In the genomic region with DNA sequence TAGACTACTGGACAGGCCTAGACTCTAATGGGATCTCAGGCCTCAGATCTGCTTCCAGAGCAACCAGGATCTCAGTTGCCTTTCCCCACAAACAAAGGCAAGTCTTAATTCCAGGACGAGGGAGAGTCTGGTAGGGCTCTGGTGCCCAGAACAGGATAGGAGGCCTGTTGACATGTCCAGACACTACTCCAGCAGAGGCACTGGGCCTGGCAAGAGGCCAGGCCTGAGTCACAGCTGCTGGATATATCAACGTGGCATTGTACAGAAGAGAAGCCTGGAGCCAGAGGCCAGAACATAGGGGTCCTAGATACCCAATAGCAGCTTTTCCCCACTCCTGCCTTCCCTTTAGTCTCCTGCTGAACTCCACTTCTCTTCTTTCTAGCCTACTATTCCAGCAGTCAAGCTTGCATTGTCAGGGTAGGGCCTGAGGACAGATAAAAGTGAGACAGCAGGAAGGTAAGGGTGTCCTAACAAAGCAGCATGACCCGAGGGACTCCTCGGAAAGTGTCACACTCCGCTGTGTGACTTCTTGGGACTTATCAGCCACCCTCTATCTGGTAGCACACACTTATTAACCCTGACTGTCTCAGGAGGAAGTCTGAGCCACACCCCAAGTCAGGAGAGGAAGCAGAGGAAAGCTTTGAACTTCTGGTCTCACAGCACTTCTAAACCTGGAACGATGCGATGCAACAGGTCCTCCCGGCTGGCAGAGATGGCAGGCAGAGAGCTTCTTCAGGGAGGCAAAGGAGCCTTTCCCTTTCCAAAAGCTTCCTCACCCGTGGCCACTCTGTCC, we compare ENCODE assay signal across 9 mouse cellular contexts. TPM values are rescaled to one million over a fixed set of nuclear protein-coding genes. Genes with fewer than 3 reads are reported as not detected.
DNase-seq lines count a peak whose midpoint lies in the region; ATAC-seq and TF ChIP-seq lines count a peak whose summit lies in the region.
"Had no signal": no experiment of that assay in that cellular context is flagged by ENCODE, and none has a peak within 500 bp of the region (broad histone marks: within the 10 kb centered on the region; RNA-seq: fewer than 3 reads in every experiment).

No protein-coding gene starts in this region.

- H3K4me3 ChIP-seq in megakaryocyte, embryonic 14.5 days (replicated peaks), result peak overlapping the region; percentile 85
- no peak overlapping the region for H3K4me3 ChIP-seq in intestine, embryonic 15.5 days (replicated peaks)
- no peak overlapping the region for H3K4me3 ChIP-seq in lung, embryonic 14.5 days (ENCODE audit: low read depth, low read length)

- H3K4me1 ChIP-seq in megakaryocyte, embryonic 14.5 days, result peaks cover 91% of the 10 kb centered on the region
- peaks cover 50% of the 10 kb centered on the region for H3K4me1 ChIP-seq in intestine, embryonic 15.5 days (replicated peaks)
- peaks cover 24% of the 10 kb centered on the region for H3K4me1 ChIP-seq in lung, embryonic 14.5 days (ENCODE audit: insufficient read depth)

- no peak overlapping the region for H3K9ac ChIP-seq in intestine, embryonic 15.5 days
- H3K9ac ChIP-seq in lung, embryonic 14.5 days, result peak overlapping the region; percentile 30; the same call in 1 of the 2 replicates

- 47% methylated on average over 9 of the region's 9 CpGs for WGBS in intestine, embryonic 15.5 days
- 50% methylated on average over 9 of the region's 9 CpGs for WGBS in lung, embryonic 14.5 days

- H3K27ac ChIP-seq in intestine, embryonic 15.5 days, result peak overlapping the region; percentile 61
- H3K27ac ChIP-seq in lung, embryonic 14.5 days (ENCODE audit: low read depth), result peak overlapping the region; percentile 69

- TF ChIP-seq CTCF in lung, embryonic 14.5 days (IDR thresholded peaks at IDR 0.05; ENCODE audit: low read depth), result no peak

- H3K9me3 ChIP-seq in megakaryocyte, embryonic 14.5 days, result no peaks in the 10 kb centered on the region
- H3K9me3 ChIP-seq in intestine, embryonic 15.5 days, result no peaks in the 10 kb centered on the region
- no peaks in the 10 kb centered on the region for H3K9me3 ChIP-seq in lung, embryonic 14.5 days (ENCODE audit: low read depth, low read length)

- H3K4me2 ChIP-seq in intestine, embryonic 15.5 days (replicated peaks), result no peak overlapping the region
- H3K4me2 ChIP-seq in lung, embryonic 14.5 days, result peak overlapping the region; percentile 0; the same call in 1 of the 2 replicates

- no peaks in the 10 kb centered on the region for H3K27me3 ChIP-seq in megakaryocyte, embryonic 14.5 days (replicated peaks)
- H3K27me3 ChIP-seq in intestine, embryonic 15.5 days (replicated peaks), result no peaks in the 10 kb centered on the region
- no peaks in the 10 kb centered on the region for H3K27me3 ChIP-seq in lung, embryonic 14.5 days (ENCODE audit: insufficient read depth, low read length)

- no peak for ATAC-seq in megakaryocyte, adult 5-6 weeks (ENCODE audit: poor library complexity, severe bottlenecking)
- ATAC-seq in intestine, embryonic 15.5 days, result no peak
- ATAC-seq in lung, embryonic 14.5 days (ENCODE audit: insufficient read depth), result no peak
- ATAC-seq in granulocyte monocyte progenitor cell, adult 5-6 weeks (replicated peaks; ENCODE audit: poor library complexity, severe bottlenecking), result no peak

- peak; percentile 91 to 95 for DNase-seq in adrenal gland, adult (ENCODE audit: inconsistent age in 2 of 2, low spot score in 1 of 2)
- peak; percentile 73 for DNase-seq in gastrocnemius, adult 18-20 months (ENCODE audit: low spot score)
- DNase-seq in lung, embryonic 14.5 days, result peak; percentile 83
- no peak for DNase-seq in thymus, postnatal 0 days (ENCODE audit: low spot score)

- peaks cover 74% of the 10 kb centered on the region for H3K36me3 ChIP-seq in megakaryocyte, embryonic 14.5 days (replicated peaks; ENCODE audit: low read length)
- H3K36me3 ChIP-seq in intestine, embryonic 15.5 days, result no peaks in the 10 kb centered on the region
- H3K36me3 ChIP-seq in lung, embryonic 14.5 days (ENCODE audit: insufficient read depth), result 0 out of 2 replicates have a peak, but pooled peaks cover 10% of the 10 kb centered on the region

RNA-seq across cellular contexts. Expression of a gene that starts 14.7 kb away (rescaled TPM):
- 607 and 1,158 TPM in 2 replicates for polyA plus RNA-seq in megakaryocyte, embryonic 14.5 days (2012; ENCODE audit: insufficient read depth, low replicate concordance)
- total RNA-seq in megakaryocyte, adult 5-6 weeks (2015), result 1.5 and 1.9 TPM in 2 replicates
- total RNA-seq in megakaryocyte, adult 5-6 weeks (2017), result 2.5 and 4.5 TPM in 2 replicates
- 10 to 100 TPM; 68.3 to 89.6 TPM for total RNA-seq in gastrocnemius, adult 18-20 months (2021)
- polyA plus RNA-seq in intestine, embryonic 15.5 days (2015; fragmentation: Nextera tagmentation; extraction: Ambion mirVana), result 120 TPM in 2 replicates
- 70.0 TPM in 2 replicates for polyA plus RNA-seq in lung, embryonic 14.5 days (2014; fragmentation: Nextera tagmentation; extraction: Ambion mirVana)
- not detected in 2 replicates for total RNA-seq in granulocyte monocyte progenitor cell, adult 5-6 weeks (2014; fragmentation: Nextera tagmentation)
- total RNA-seq in granulocyte monocyte progenitor cell, adult 5-6 weeks (2017), result 0.41 and 1.6 TPM in 2 replicates
- polyA plus RNA-seq in thymus, postnatal 0 days (2015; fragmentation: Nextera tagmentation; extraction: Ambion mirVana), result 40.6 and 43.8 TPM in 2 replicates

RNA-seq across cellular contexts. Expression of a gene that starts 34.0 kb away (rescaled TPM):
- polyA plus RNA-seq in megakaryocyte, embryonic 14.5 days (2012; ENCODE audit: insufficient read depth, low replicate concordance), result 8.4 and 26.0 TPM in 2 replicates
- 171 and 181 TPM in 2 replicates for total RNA-seq in megakaryocyte, adult 5-6 weeks (2015)
- total RNA-seq in megakaryocyte, adult 5-6 weeks (2017), result 164 and 167 TPM in 2 replicates
- total RNA-seq in gastrocnemius, adult 18-20 months (2021), result 1 to 10 TPM; 1.4 to 2.0 TPM
- 30.9 and 39.2 TPM in 2 replicates for polyA plus RNA-seq in intestine, embryonic 15.5 days (2015; fragmentation: Nextera tagmentation; extraction: Ambion mirVana)
- polyA plus RNA-seq in lung, embryonic 14.5 days (2014; fragmentation: Nextera tagmentation; extraction: Ambion mirVana), result 2.8 TPM in 2 replicates
- total RNA-seq in granulocyte monocyte progenitor cell, adult 5-6 weeks (2014; fragmentation: Nextera tagmentation), result 24.0 and 38.5 TPM in 2 replicates
- total RNA-seq in granulocyte monocyte progenitor cell, adult 5-6 weeks (2017), result 25.1 and 35.7 TPM in 2 replicates
- polyA plus RNA-seq in thymus, postnatal 0 days (2015; fragmentation: Nextera tagmentation; extraction: Ambion mirVana), result 14.6 and 15.1 TPM in 2 replicates

RNA-seq across cellular contexts. Expression of a gene that starts 37.2 kb away (rescaled TPM):
- 0.83 and 1.6 TPM in 2 replicates for polyA plus RNA-seq in megakaryocyte, embryonic 14.5 days (2012; ENCODE audit: insufficient read depth, low replicate concordance)
- 0.04 and 0.05 TPM in 2 replicates for total RNA-seq in megakaryocyte, adult 5-6 weeks (2015)
- 0.04 and 0.18 TPM in 2 replicates for total RNA-seq in megakaryocyte, adult 5-6 weeks (2017)
- total RNA-seq in gastrocnemius, adult 18-20 months (2021), result under 1 TPM; 0.17 to 0.18 TPM
- 9.6 and 11.2 TPM in 2 replicates for polyA plus RNA-seq in intestine, embryonic 15.5 days (2015; fragmentation: Nextera tagmentation; extraction: Ambion mirVana)
- polyA plus RNA-seq in lung, embryonic 14.5 days (2014; fragmentation: Nextera tagmentation; extraction: Ambion mirVana), result 25.0 and 25.4 TPM in 2 replicates
- total RNA-seq in granulocyte monocyte progenitor cell, adult 5-6 weeks (2014; fragmentation: Nextera tagmentation), result 3.8 and 5.1 TPM in 2 replicates
- total RNA-seq in granulocyte monocyte progenitor cell, adult 5-6 weeks (2017), result 1.7 and 2.5 TPM in 2 replicates
- 8.1 and 10.3 TPM in 2 replicates for polyA plus RNA-seq in thymus, postnatal 0 days (2015; fragmentation: Nextera tagmentation; extraction: Ambion mirVana)

RNA-seq across cellular contexts. Expression of a gene that starts 53.1 kb away (rescaled TPM):
- polyA plus RNA-seq in megakaryocyte, embryonic 14.5 days (2012; ENCODE audit: insufficient read depth, low replicate concordance), result 0.51 TPM in 1 of 2 replicates, not detected in the other
- not detected in 2 replicates for total RNA-seq in megakaryocyte, adult 5-6 weeks (2015)
- not detected in 2 replicates for total RNA-seq in megakaryocyte, adult 5-6 weeks (2017)
- total RNA-seq in gastrocnemius, adult 18-20 months (2021), result not detected
- polyA plus RNA-seq in intestine, embryonic 15.5 days (2015; fragmentation: Nextera tagmentation; extraction: Ambion mirVana), result 75.2 and 89.8 TPM in 2 replicates
- 21.3 and 22.1 TPM in 2 replicates for polyA plus RNA-seq in lung, embryonic 14.5 days (2014; fragmentation: Nextera tagmentation; extraction: Ambion mirVana)
- 1.0 and 1.2 TPM in 2 replicates for total RNA-seq in granulocyte monocyte progenitor cell, adult 5-6 weeks (2014; fragmentation: Nextera tagmentation)
- total RNA-seq in granulocyte monocyte progenitor cell, adult 5-6 weeks (2017), result not detected in 2 replicates
- 2.7 and 3.5 TPM in 2 replicates for polyA plus RNA-seq in thymus, postnatal 0 days (2015; fragmentation: Nextera tagmentation; extraction: Ambion mirVana)
- polyA plus RNA-seq: neural tube, embryonic 14.5 days had no signal

RNA-seq across cellular contexts. Expression of a gene that starts 57.8 kb away (rescaled TPM):
- polyA plus RNA-seq in megakaryocyte, embryonic 14.5 days (2012; ENCODE audit: insufficient read depth, low replicate concordance), result 18.1 and 152 TPM in 2 replicates
- 31.3 TPM in 2 replicates for total RNA-seq in megakaryocyte, adult 5-6 weeks (2015)
- total RNA-seq in megakaryocyte, adult 5-6 weeks (2017), result 57.8 and 73.4 TPM in 2 replicates
- 10 to 100 TPM; 90.8 to 95.9 TPM for total RNA-seq in gastrocnemius, adult 18-20 months (2021)
- polyA plus RNA-seq in intestine, embryonic 15.5 days (2015; fragmentation: Nextera tagmentation; extraction: Ambion mirVana), result 188 and 231 TPM in 2 replicates
- 77.6 and 93.9 TPM in 2 replicates for polyA plus RNA-seq in lung, embryonic 14.5 days (2014; fragmentation: Nextera tagmentation; extraction: Ambion mirVana)
- total RNA-seq in granulocyte monocyte progenitor cell, adult 5-6 weeks (2014; fragmentation: Nextera tagmentation), result 60.7 and 74.3 TPM in 2 replicates
- total RNA-seq in granulocyte monocyte progenitor cell, adult 5-6 weeks (2017), result 102 and 122 TPM in 2 replicates
- 150 and 153 TPM in 2 replicates for polyA plus RNA-seq in thymus, postnatal 0 days (2015; fragmentation: Nextera tagmentation; extraction: Ambion mirVana)
